Mouse (Mus musculus): ENCODE measurements around the gene Aatf. TPM values are rescaled to one million over a fixed set of nuclear protein-coding genes. Genes with fewer than 3 reads are reported as not detected.

The Aatf gene
- polyA plus RNA-seq (2017; shearing (Covaris generic)): 10 to 100 TPM; 68.6 to 79.3 TPM

DNA sequence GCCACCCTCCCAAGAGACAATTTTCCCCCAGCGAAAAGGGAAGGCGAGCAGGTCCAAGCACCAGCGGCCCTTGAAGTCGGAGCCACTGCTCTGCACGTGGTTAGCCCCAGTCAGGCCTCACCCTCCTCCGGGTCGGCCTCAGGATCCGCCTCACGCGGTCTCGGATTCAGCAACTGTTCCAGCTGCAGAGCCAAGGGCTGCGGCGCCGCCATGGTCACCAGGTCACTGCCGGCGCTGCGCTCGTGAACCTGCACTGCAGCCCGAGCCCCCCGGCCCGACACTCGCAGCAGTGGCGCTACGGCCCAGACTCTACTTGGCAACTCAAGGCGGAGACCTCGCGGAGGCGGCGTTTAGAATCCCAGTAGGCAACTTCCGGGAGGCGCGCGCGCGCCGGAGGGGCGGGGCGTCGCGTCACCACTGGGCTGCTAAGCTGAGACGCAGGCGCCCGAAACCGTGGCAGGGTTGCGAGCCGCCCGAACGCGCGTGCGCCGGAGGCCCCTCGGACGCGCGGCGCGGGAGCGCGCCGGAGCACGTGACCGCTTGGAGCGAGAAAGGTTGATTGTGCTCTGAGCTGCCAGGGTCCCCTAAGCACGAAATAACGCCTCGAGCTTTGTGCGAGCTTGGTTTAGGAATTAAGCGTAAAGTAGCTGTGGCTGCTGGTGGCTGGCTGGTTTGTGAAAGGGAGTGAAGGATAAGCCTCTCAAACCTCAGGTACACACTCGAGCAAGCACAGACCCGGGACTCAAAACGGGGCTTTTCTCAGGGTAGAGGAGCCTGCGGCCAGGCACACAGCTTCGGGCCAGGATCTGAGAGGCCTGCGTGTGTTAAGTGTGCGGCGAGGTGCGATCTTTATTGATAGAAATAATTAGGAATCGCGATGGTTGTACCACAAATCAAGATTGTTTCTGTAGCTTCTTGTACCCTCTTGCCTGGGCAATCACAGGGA is at the start of gene Aatf:
Gene Aatf, minus strand, starts transcription at position 352 of the 946 bp plus-strand sequence.

DNA sequence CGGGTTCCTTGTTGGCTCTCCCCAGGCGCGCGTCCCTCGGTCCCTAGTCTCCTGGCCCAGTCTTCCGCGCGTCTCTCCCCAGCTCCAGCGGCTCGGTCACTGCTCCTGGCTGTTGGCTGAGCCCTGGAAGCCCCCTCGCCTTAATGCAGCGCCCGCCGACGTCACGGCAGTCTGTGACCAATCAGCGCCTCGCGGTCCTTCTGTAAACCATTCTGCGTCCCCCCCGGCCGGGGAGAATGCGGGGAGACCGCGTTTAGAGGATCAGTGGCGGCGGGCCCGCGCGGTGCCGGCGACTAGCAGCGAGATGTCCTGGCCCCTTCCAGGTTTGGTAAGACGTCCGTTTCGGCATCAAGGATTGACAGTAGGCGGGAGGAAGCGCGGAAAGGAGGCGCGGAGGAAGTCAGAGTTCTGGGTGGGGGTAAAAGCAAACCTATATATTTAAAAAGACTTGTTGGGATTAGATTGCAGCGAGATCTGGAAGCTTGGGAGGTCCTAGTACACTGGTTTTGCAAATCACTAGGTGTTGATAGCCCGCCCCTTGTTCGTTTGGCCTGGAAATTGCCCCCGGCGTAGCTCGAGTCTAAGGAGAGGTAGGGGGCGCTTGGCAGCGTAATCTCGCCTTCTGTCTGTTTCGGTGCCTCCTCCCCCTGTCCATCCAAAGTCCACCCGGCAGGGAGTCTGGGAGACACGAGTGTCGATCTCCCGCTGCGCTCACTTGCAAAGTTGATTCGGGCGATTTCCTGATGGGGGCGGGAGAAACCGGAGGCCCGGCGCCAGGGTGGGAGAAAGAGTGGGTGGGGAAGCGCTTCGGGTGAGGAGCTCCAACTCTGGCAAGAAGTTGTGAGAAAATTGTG is 12.3 kb upstream of the Aatf start, which contains the start of gene Lhx1:
Gene Lhx1, minus strand, starts transcription at position 115 of the 854 bp plus-strand sequence.

Other genes starting within 250 kb of the Aatf start
- under 1 TPM in 1 of 2 experiments, not detected in 1; 0.87 TPM for gene Lhx1, start 12.0 kb upstream of the Aatf start, polyA plus RNA-seq (2017; shearing (Covaris generic))

Data from inflammation-experienced regulatory T-cells (primary cell).